Mouse (Mus musculus): ENCODE measurements around the gene Fermt2.

Fermt2 gene

GRCm38 (mm10) chr14:45529411-45530363 lies at the start of gene Fermt2:
Gene Fermt2 (minus strand): TSS chr14:45530118.
- in situ Hi-C loops (cut with MboI; ENCODE audit: low sequenced_read_pairs): no loop called here

GRCm38 (mm10) chr14:45566066-45566937 lies 36.4 kb upstream of the Fermt2 start:
- in situ Hi-C loops (cut with MboI; ENCODE audit: low sequenced_read_pairs): no loop called here

- in situ Hi-C loops (cut with MboI; ENCODE audit: low sequenced_read_pairs): no loop called here
Observed at GRCm38 (mm10) chr14:45565216-45566065, 35.5 kb upstream of the Fermt2 start.

- in situ Hi-C loops (cut with MboI; ENCODE audit: low sequenced_read_pairs): no loop called here
Observed at GRCm38 (mm10) chr14:45563577-45563976, 33.7 kb upstream of the Fermt2 start.

- in situ Hi-C loops (cut with MboI; ENCODE audit: low sequenced_read_pairs): no loop called here
Observed at GRCm38 (mm10) chr14:45561681-45562080, 31.8 kb upstream of the Fermt2 start.

- in situ Hi-C loops (cut with MboI; ENCODE audit: low sequenced_read_pairs): no loop called here
Observed at GRCm38 (mm10) chr14:45559018-45559417, 29.1 kb upstream of the Fermt2 start.

GRCm38 (mm10) chr14:45554336-45554735 lies 24.4 kb upstream of the Fermt2 start:
- in situ Hi-C loops (cut with MboI; ENCODE audit: low sequenced_read_pairs): no loop called here

GRCm38 (mm10) chr14:45553854-45554253 lies 23.9 kb upstream of the Fermt2 start:
- in situ Hi-C loops (cut with MboI; ENCODE audit: low sequenced_read_pairs): no loop called here

- in situ Hi-C loops (cut with MboI; ENCODE audit: low sequenced_read_pairs): no loop called here
Observed at GRCm38 (mm10) chr14:45552431-45552830, 22.5 kb upstream of the Fermt2 start.

GRCm38 (mm10) chr14:45551121-45551768 lies 21.3 kb upstream of the Fermt2 start:
- in situ Hi-C loops (cut with MboI; ENCODE audit: low sequenced_read_pairs): no loop called here

GRCm38 (mm10) chr14:45550010-45550647 lies 20.2 kb upstream of the Fermt2 start:
- in situ Hi-C loops (cut with MboI; ENCODE audit: low sequenced_read_pairs): no loop called here

GRCm38 (mm10) chr14:45548118-45548517 lies 18.2 kb upstream of the Fermt2 start:
- in situ Hi-C loops (cut with MboI; ENCODE audit: low sequenced_read_pairs): no loop called here

- in situ Hi-C loops (cut with MboI; ENCODE audit: low sequenced_read_pairs): no loop called here
Observed at GRCm38 (mm10) chr14:45544905-45545304, 15.0 kb upstream of the Fermt2 start.

GRCm38 (mm10) chr14:45544026-45544425 lies 14.1 kb upstream of the Fermt2 start:
- in situ Hi-C loops (cut with MboI; ENCODE audit: low sequenced_read_pairs): no loop called here

- in situ Hi-C loops (cut with MboI; ENCODE audit: low sequenced_read_pairs): no loop called here
Observed at GRCm38 (mm10) chr14:45539659-45540468, 9.9 kb upstream of the Fermt2 start.

- in situ Hi-C loops (cut with MboI; ENCODE audit: low sequenced_read_pairs): no loop called here
Observed at GRCm38 (mm10) chr14:45530364-45531345, 737 bp upstream of the Fermt2 start.

- in situ Hi-C loops (cut with MboI; ENCODE audit: low sequenced_read_pairs): no loop called here
Observed at GRCm38 (mm10) chr14:45528861-45529260, 1.1 kb downstream of the Fermt2 start.

- in situ Hi-C loops (cut with MboI; ENCODE audit: low sequenced_read_pairs): no loop called here
Observed at GRCm38 (mm10) chr14:45515771-45516170, 14.1 kb downstream of the Fermt2 start.

Measured in CH12F3 (cell line).